Mouse (Mus musculus) brain, embryonic 14.5 days (tissue): Measurements from ENCODE around the gene Ndufaf2. TPM values are rescaled to one million over a fixed set of nuclear protein-coding genes. Genes with fewer than 3 reads are reported as not detected.

ENCODE experiments used
- DNase-seq: peaks from one replicate; pipeline ENCODE4 v3.0.0-alpha.2; 2011; ENCODE audit warnings: low read depth
- CTCF ChIP-seq: fragments of 200-500 bp; IDR thresholded peaks from 2 replicates; pipeline ENCODE4 v1.5.1; 2012; ENCODE audit warnings: inconsistent platforms, mild to moderate bottlenecking, moderate library complexity, borderline replicate concordance; ENCODE audit not compliant: insufficient read depth, insufficient read length; ENCODE audit errors: extremely low read depth
- POLR2A ChIP-seq: fragments of 200-500 bp; IDR thresholded peaks from 2 replicates; pipeline ENCODE4 v1.6.1; 2012; ENCODE audit warnings: mild to moderate bottlenecking, inconsistent platforms, borderline replicate concordance; ENCODE audit not compliant: poor library complexity, insufficient read depth, insufficient read length, severe bottlenecking; ENCODE audit errors: extremely low read depth
- polyA plus RNA-seq: library from polyadenylated mRNA; depleted of rRNA; stranded (reverse); fragments of >200 nt; gene quantifications from 2 replicates; pipeline ENCODE4 v1.2.3, GENCODE M21; 2012

Gene Ndufaf2
- polyA plus RNA-seq, 1 experiment, result 36.5 TPM

DNA sequence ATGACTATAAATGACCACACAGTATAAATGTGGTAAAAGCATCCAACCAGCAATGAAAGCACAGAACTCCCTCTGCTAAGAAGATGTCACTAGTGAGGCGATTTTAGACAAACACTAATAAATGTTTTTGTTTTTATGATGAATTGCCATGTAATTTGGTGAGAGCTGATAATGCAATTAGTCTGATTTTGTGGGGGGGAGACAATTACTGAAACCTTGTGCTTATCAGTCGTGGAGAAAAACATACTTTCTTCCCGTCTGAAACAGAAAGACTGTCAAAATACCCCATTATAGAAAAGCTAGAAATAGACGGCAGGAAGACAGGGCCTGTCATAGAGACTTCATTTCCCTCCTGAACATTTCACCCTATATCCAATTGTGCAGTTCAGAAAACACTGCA lies 89.3 kb downstream of the Ndufaf2 start:
- TF ChIP-seq POLR2A (no peak), CTCF (no peak)
- no peak for DNase-seq

DNA sequence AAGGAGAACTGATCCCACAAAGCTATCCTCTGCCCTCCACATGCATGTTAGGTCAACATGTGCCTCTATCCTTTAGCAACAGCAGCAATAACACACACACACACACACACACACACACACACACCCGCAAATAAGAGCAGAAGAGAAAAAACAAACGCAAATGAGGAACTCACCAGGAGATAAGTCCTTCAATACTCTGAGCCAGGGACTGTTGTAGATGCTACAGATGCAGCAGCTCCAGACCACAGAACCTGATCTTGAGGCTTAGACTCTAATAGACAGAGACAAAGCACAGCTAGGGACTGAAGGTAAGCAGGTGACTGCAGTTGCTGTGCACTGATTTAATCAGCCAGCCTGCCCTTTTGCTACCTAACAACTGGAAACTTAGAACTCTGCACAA lies 92.4 kb downstream of the Ndufaf2 start:
- no peak for TF ChIP-seq POLR2A
- TF ChIP-seq CTCF, result no peak
- no peak for DNase-seq

DNA sequence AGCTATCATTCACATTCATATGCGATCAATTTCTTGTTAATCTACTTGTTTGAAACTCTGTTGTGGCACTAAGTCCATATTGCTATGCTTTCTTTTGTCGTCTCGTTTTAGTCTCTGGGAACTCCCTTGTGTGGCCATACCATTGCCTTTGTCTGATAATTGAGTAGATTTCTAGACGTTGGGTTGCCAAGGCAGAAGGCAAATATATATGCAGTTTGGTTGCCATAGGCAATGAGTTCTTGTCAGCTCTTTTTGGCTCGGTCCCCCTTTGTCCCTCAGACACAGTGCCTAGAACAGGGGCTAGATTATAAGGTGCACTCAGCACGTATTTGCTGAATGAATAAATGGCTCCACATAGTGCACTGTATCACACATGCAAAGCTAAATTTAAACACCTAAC lies 94.1 kb downstream of the Ndufaf2 start:
- TF ChIP-seq CTCF (no peak), POLR2A (no peak)
- peak; percentile 67 for DNase-seq

DNA sequence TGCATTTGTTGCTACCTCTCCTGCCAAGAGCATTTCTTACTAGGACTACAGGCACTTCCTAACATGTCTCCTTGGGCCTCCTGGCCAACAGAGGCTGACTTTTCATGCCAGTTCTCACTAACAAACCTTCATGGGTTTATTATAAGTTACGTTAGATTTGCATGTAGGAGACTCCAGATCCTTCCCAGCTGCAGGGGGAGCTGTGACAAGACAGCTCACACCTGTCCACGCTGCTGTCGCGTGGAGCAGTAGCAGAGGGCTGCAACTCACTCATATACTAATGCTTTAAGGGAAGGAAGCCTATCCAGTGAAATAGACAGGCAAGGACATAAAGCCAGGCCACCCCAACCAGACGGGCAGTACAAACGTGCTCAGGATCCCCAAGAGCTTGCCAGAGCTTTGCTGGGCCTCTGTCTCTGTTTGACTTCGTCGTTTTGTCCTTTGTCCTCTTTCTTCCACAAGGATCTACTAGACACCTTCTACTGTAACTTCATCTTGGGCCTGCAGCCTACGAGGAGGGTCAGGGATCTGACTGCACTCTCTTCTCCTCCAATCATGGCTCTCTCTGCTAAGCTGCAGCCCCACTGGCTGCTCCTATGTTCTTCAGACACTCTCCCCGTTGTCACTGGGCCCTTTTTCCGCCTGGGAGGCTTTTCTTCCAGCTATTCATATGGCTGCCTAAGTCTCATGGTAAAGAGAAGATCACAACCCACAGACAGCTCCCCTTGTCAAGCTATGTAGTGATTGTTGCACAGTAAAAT lies 94.9 kb downstream of the Ndufaf2 start:
- DNase-seq, result no peak
- TF ChIP-seq POLR2A, result no peak
- TF ChIP-seq CTCF, result no peak

- no peak for DNase-seq
- TF ChIP-seq POLR2A (no peak), CTCF (no peak)
Observed at GRCm38 (mm10) chr13:108062900-108063299, 95.5 kb downstream of the Ndufaf2 start.

DNA sequence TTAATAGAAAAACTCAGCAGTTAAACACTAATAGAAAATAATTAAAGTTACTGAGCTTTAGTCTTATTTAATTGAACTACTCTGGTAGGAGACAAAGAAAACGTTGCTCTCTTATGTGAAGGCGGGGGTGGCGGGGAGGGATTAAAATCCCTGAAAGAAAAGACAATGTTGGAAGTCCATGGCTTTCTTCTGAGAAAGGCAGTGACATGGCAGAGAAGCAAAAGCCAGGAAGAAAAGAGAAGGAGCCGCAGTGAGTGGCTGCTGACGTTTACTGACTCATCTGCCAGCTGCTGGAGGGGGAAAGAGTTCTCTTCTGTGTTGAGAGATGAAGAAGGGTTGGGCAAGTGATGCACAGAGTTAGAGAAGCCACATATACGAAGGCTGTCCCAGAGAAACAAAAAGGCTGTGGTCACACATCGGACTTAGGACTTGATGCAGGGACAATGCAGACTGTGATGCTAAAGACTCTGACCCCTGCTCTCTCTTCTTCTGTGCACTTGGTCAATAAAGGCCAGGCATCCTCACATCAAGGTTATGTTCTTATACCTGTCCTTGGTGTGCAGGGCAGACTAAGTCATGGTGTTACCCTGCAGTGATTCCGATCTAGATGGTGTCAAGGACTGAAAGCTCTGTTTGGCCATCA lies 97.4 kb downstream of the Ndufaf2 start:
- TF ChIP-seq POLR2A, result no peak
- TF ChIP-seq CTCF, result no peak
- peak; percentile 61 for DNase-seq

DNA sequence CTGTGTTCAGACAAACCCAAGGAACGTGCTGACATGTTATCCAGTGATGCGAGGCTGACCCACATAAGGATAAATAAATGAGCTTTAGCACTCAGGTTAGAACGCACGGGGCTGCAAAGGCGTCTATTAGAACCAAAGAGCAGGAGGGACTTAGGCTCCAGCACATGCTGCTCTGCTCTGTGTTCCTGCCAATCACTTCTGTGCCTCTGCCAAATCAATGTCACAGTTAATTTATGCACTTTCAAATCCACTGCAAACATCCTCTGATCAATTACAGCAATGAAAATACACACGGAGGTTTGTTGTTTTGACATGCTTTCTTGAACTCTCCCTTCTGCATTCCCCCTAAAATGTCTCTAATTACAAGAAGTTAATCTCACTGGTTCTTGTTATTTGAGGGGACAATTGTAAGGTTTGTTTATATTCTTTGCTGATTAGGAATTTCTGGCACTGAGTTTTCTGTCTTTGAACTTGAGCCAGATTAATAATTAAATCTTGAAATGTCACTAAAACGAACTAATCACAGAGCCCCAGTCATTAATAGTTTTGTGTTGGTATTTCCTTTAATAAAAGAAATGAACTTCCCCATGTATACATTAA lies 98.0 kb downstream of the Ndufaf2 start:
- TF ChIP-seq CTCF (no peak), POLR2A (no peak)
- DNase-seq, result peak; percentile 94

GRCm38 (mm10) chr13:108056896-108057295 lies 101.5 kb downstream of the Ndufaf2 start:
- TF ChIP-seq POLR2A, result no peak
- TF ChIP-seq CTCF, result no peak
- DNase-seq, result no peak

GRCm38 (mm10) chr13:108047364-108047763 lies 111.1 kb downstream of the Ndufaf2 start:
- peak; percentile 71 for DNase-seq
- TF ChIP-seq POLR2A (no peak), CTCF (no peak)

GRCm38 (mm10) chr13:108046891-108047290 lies 111.5 kb downstream of the Ndufaf2 start:
- TF ChIP-seq POLR2A, result no peak
- TF ChIP-seq CTCF, result no peak
- no peak for DNase-seq

DNA sequence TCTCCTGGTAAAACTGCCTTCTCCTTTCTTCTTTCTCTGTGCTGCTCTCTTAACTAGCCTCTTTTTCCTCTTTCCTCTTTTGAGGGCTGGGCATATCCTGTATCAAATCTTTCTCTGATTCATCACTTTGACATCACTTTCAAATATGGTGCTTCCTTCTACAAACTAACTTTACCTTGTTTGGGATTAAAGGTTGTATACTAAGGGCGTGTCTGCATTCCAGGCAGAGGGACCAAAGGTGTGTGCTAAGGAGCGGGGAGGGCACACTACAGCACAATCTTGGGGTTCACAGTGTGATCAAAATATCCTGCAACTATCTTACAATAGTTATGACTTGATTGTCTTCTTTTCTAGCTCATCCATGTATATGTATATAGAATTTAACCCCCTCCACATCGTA lies 112.4 kb downstream of the Ndufaf2 start:
- DNase-seq, result no peak
- TF ChIP-seq POLR2A (no peak), CTCF (no peak)

DNA sequence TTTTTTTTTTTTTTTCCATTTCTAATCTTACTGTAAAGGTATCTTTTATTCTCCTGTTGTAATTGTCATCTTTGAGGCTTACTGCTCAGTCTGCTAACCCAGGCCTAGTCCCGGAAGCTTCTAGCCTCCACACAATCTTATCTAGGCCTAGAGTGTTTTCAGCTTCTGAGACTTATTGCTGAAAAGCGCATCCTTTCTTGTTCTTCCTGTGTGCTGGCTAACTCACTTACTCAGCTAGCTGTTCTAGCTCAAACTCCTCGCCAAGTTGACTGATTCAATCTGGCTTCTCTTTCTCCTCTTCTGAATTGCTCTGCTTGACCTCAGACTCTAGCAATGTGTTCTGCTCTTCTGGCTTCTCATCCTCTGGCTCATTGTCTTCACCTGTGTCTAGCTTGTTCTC lies 112.8 kb downstream of the Ndufaf2 start:
- TF ChIP-seq CTCF (no peak), POLR2A (no peak)
- DNase-seq, result no peak

DNA sequence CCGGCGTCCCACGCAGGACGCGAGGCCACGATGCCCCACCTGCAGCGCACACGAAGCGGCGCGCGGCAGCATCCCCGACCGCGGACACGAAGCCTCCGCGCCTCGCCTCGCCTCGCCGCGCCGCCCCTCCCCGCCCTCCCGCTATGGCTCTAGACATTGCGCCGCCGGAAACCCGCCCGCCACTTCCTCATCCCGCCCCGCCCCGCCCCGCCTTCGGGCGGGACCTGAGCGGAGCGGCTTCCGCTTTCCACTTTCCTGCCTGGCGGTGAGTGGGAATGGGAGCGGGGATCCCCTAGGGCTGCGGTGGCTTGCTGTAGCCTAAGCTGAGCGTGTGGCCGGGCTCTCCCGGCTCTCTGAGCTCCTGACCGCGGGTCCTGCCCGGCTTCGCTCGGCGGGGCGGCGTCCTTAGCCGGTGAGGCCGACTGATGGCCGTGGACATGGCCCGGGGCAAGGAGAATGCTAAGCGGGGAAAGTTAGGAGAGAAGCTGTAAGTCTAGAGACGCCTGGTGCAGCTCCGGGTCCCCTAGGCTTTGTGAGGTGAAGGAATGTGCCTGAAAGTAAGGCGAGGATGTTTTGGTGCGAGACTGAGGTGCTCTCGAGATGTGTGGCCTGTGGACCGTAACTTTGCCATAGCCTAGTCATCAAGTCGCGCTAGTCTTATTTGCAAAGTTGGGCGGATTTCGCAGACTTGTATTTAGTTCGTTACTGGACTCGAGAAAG lies 114.0 kb downstream of the Ndufaf2 start, which contains the start of gene Smim15:
Smim15 (plus strand) TSS at position 225 of the 720 bp plus-strand sequence.
- TF ChIP-seq POLR2A, result peak; percentile 97
- TF ChIP-seq CTCF, result no peak
- peak; percentile 95 for DNase-seq

- no peak for TF ChIP-seq CTCF
- TF ChIP-seq POLR2A, result no peak
- peak; percentile 78 for DNase-seq
Observed at GRCm38 (mm10) chr13:108043431-108044221, 114.8 kb downstream of the Ndufaf2 start.
